Mouse (Mus musculus): ENCODE measurements around the gene Ddx11. TPM values are rescaled to one million over a fixed set of nuclear protein-coding genes. Genes with fewer than 3 reads are reported as not detected.

Ddx11 gene
- total RNA-seq, 2 experiments from 2014 or later = 1.2 to 2.0 TPM

Other genes starting within 250 kb of the Ddx11 start
- 10 to 100 TPM; 38.1 to 38.9 TPM for gene Ralbp1, start 237.7 kb upstream of the Ddx11 start, total RNA-seq (2021)
- gene Twsg1, start 172.3 kb upstream of the Ddx11 start, total RNA-seq (2021) = 10 to 100 TPM; 68.2 to 69.8 TPM
- gene Ankrd12, start 46.4 kb upstream of the Ddx11 start, total RNA-seq (2021) = 10 to 100 TPM; 15.2 to 15.7 TPM
- gene Ndufv2, start 22.0 kb upstream of the Ddx11 start, total RNA-seq (2021) = 1,000 to 10,000 TPM; 1,081 to 1,118 TPM
- 10 to 100 TPM; 22.4 to 22.5 TPM for gene Washc1, start 12.0 kb upstream of the Ddx11 start, total RNA-seq (2021)

Data from heart, postnatal 14 days (tissue).